33 mouse cellular contexts compared by ENCODE assay signal in the genomic region with DNA sequence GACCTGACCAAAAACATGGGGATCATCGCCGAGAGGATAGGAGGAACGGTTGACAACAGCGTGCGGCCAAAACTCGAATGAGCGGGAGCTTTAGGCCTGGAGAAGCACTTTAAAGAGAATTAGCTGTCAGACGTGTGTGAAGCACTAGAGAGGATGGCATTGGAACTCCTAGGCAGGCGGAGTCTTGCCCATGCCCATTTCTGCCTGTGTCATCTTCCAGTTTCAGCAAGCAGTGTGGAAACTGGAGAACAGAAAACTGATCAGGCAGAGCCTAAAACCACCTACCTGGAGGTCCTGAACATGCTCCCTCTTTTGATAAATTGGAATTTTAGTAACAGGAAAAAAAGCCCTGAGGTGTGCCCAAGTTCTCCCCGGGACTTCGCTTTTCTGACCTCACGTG.
"Had no signal": no experiment of that assay in that cellular context is flagged by ENCODE, and none has a peak within 500 bp of the region (broad histone marks: within the 10 kb centered on the region; RNA-seq: fewer than 3 reads in every experiment).

No protein-coding gene starts in this region.

- H3K4me1 ChIP-seq: heart, embryonic 15.5 days; hindbrain, embryonic 12.5 days; hindbrain, embryonic 15.5 days had no signal

- H3K4me2 ChIP-seq: heart, embryonic 11.5 days; heart, embryonic 12.5 days; heart, embryonic 13.5 days; heart, embryonic 15.5 days; hindbrain, embryonic 12.5 days; hindbrain, embryonic 13.5 days; hindbrain, embryonic 14.5 days; hindbrain, embryonic 15.5 days; kidney, embryonic 15.5 days had no signal

- H3K27ac ChIP-seq: heart, embryonic 13.5 days; heart, embryonic 15.5 days; hindbrain, embryonic 10.5 days; hindbrain, embryonic 12.5 days; hindbrain, embryonic 13.5 days; hindbrain, embryonic 14.5 days; hindbrain, embryonic 15.5 days; hindbrain, postnatal 0 days; kidney, embryonic 15.5 days; kidney, postnatal 0 days; layer of hippocampus, adult 2 months; left cerebral cortex, adult 2 months had no signal

- ATAC-seq: hindbrain, embryonic 16.5 days; hindbrain, postnatal 0 days; inflammation-experienced regulatory T-cells, adult 6 months; intestine, embryonic 16.5 days; intestine, postnatal 0 days had no signal

- H3K9me3 ChIP-seq: heart, embryonic 12.5 days; heart, embryonic 13.5 days; heart, embryonic 15.5 days; hindbrain, embryonic 10.5 days; hindbrain, embryonic 12.5 days; hindbrain, embryonic 13.5 days; hindbrain, embryonic 15.5 days; kidney, embryonic 15.5 days had no signal

- H3K36me3 ChIP-seq: hindbrain, embryonic 15.5 days had no signal

- DNase-seq: heart, postnatal 10 days; heart, postnatal 36 days; heart, postnatal 4 days; kidney, adult 11 months; kidney, adult 18-20 months; kidney, adult 2 months; kidney, adult 8-10 months; kidney, adult 9 months; kidney, postnatal 10 days; kidney, postnatal 14 days; kidney, postnatal 25 days; kidney, postnatal 36 days; kidney, postnatal 4 days; layer of hippocampus, adult 9-11 months; layer of hippocampus, postnatal 36 days had no signal

- H3K27me3 ChIP-seq: heart, embryonic 12.5 days; heart, embryonic 13.5 days; heart, embryonic 15.5 days; hindbrain, embryonic 12.5 days; hindbrain, embryonic 13.5 days; hindbrain, embryonic 15.5 days; kidney, embryonic 15.5 days had no signal

- H3K4me3 ChIP-seq: heart, embryonic 12.5 days; heart, embryonic 13.5 days; heart, embryonic 15.5 days; hindbrain, embryonic 10.5 days; hindbrain, embryonic 12.5 days; hindbrain, embryonic 13.5 days; hindbrain, embryonic 15.5 days; kidney, embryonic 15.5 days; layer of hippocampus, adult 2 months; left cerebral cortex, adult 2 months had no signal

- H3K9ac ChIP-seq: heart, embryonic 12.5 days; heart, embryonic 13.5 days; heart, embryonic 15.5 days; hindbrain, embryonic 12.5 days; hindbrain, embryonic 13.5 days; hindbrain, embryonic 14.5 days; hindbrain, embryonic 15.5 days; kidney, embryonic 15.5 days had no signal
